Mouse (Mus musculus): ENCODE data around the gene Dlg5.

GRCm38 (mm10) chr14:24087430-24087829, 158.3 kb downstream of the Dlg5 start:
- TF ChIP-seq CTCF (conservative IDR thresholded peaks at IDR 0.05; ENCODE audit: low read length): no peak
- TF ChIP-seq POU5F1 (IDR thresholded peaks at IDR 0.05; ENCODE audit: borderline replicate concordance, low read length): no peak
